Mouse (Mus musculus): Measurements from ENCODE around the gene Zfp866.

DNA sequence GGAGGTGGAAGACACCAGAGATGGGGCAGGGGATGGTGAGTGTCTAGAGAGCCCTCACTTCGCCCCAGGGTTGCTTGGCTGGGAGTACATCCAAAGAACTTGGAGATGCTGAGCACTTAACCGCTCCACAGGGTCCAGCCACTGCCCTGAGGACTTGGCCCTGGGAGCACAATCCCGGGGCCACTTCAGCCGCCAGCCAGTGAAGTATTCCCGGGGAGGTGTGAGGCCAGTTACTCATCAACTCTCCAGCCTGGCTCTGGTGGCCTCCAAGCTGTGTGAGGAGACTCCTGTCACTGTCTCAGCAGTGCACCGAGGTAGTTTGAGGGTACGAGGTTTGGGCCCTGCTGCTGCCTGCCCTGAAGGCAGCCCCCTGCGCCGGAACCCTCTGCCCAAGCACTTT lies 29.5 kb upstream of the Zfp866 start:
- TF ChIP-seq GATA1 (IDR thresholded peaks at IDR 0.05; ENCODE audit: borderline replicate concordance, low read length) (no peak), FLI1 (IDR thresholded peaks at IDR 0.05; ENCODE audit: low read length) (no peak)

Measured in megakaryocyte, embryonic 14.5 days (primary cell).